Mouse (Mus musculus) CH12.LX (cell line): Measurements from ENCODE around the gene Agpat2. TPM values are rescaled to one million over a fixed set of nuclear protein-coding genes. Genes with fewer than 3 reads are reported as not detected.

ENCODE experiments used
- DNase-seq: peaks from one replicate; pipeline ENCODE4 v3.0.0-alpha.2; 2013; ENCODE audit errors: extremely low read depth
- H3K27ac ChIP-seq: 2 replicates; pipeline ENCODE4 v1.5.1; 2012; ENCODE audit warnings: low read depth, mild to moderate bottlenecking, control low read depth, moderate library complexity; ENCODE audit not compliant: insufficient read depth
- H3K27me3 ChIP-seq: replicated peaks from 2 replicates; pipeline ENCODE3; 2012; ENCODE audit warnings: inconsistent platforms
- H3K36me3 ChIP-seq, 2 experiments: replicated peaks in 1 of 2; 2 replicates each; pipeline versions ENCODE3 to v1.6.1; 2012; ENCODE audit warnings: inconsistent platforms in 1 of 2, low read length in 1 of 2, mild to moderate bottlenecking in 1 of 2, mixed read lengths in 1 of 2, moderate library complexity in 1 of 2; ENCODE audit not compliant: control insufficient read depth in 1 of 2, insufficient read depth in 1 of 2
- H3K4me1 ChIP-seq, 2 experiments: 2 replicates each; pipeline ENCODE4 v1.6.1; 2012; ENCODE audit warnings: inconsistent platforms in 1 of 2, moderate library complexity in 1 of 2; ENCODE audit not compliant: insufficient read depth in 2 of 2, control insufficient read depth in 1 of 2
- H3K4me2 ChIP-seq: 2 replicates; pipeline ENCODE4 v1.6.1; 2012; ENCODE audit warnings: low read depth, mild to moderate bottlenecking, control low read depth; ENCODE audit not compliant: poor library complexity, insufficient read depth, severe bottlenecking
- H3K4me3 ChIP-seq, 3 experiments: fragments of 150-350 bp in 1 of 3; sonication (generic) in 1 of 3; replicated peaks in 1 of 3; 2 replicates each; pipeline versions ENCODE3 to v1.5.1; 2011 to 2012; ENCODE audit warnings: low read depth in 2 of 3, low read length in 2 of 3, mild to moderate bottlenecking in 2 of 3, moderate library complexity in 2 of 3, control low read depth in 1 of 3, improper control_type of control experiment in 1 of 3, inconsistent platforms in 1 of 3, mixed read lengths in 1 of 3; ENCODE audit not compliant: poor library complexity in 1 of 3
- H3K79me2 ChIP-seq: replicated peaks from 2 replicates; pipeline ENCODE4 v1.6.1; 2012; ENCODE audit warnings: mild to moderate bottlenecking, moderate library complexity; ENCODE audit not compliant: control insufficient read depth, poor library complexity, insufficient read depth, severe bottlenecking; ENCODE audit errors: extremely low read depth
- H3K9ac ChIP-seq: 2 replicates; pipeline ENCODE4 v1.6.1; 2012; ENCODE audit warnings: low read depth, mild to moderate bottlenecking, control low read depth, moderate library complexity; ENCODE audit not compliant: insufficient read depth
- H3K9me3 ChIP-seq: replicated peaks from 2 replicates; pipeline ENCODE3; 2012; ENCODE audit warnings: low read length, inconsistent platforms, mixed read lengths
- JUND ChIP-seq: conservative IDR thresholded peaks from 2 replicates; pipeline ENCODE4 v1.6.1; 2011; ENCODE audit warnings: low read depth, low read length, improper control_type of control experiment
- MAX ChIP-seq: IDR thresholded peaks from 2 replicates; pipeline ENCODE4 v1.6.1; 2011; ENCODE audit warnings: low read length, improper control_type of control experiment
- MEF2A ChIP-seq: IDR thresholded peaks from 2 replicates; pipeline ENCODE4 v1.6.1; 2014; ENCODE audit warnings: low read depth, mild to moderate bottlenecking, inconsistent platforms, low read length, improper control_type of control experiment, borderline replicate concordance
- MXI1 ChIP-seq: IDR thresholded peaks from 2 replicates; pipeline ENCODE4 v1.6.1; 2011; ENCODE audit warnings: mild to moderate bottlenecking, low read depth, low read length, improper control_type of control experiment
- MYC ChIP-seq: IDR thresholded peaks from 2 replicates; pipeline ENCODE4 v1.6.1; 2011; ENCODE audit warnings: low read depth, mild to moderate bottlenecking, improper control_type of control experiment, low read length
- NRF1 ChIP-seq: IDR thresholded peaks from 2 replicates; pipeline ENCODE4 v1.6.1; 2014; ENCODE audit warnings: low read depth, mild to moderate bottlenecking, inconsistent platforms, low read length, improper control_type of control experiment, moderate library complexity
- RAD21 ChIP-seq: IDR thresholded peaks from 2 replicates; pipeline ENCODE4 v1.6.1; 2011; ENCODE audit warnings: low read depth, mild to moderate bottlenecking, low read length, improper control_type of control experiment, moderate library complexity
- SIN3A ChIP-seq: IDR thresholded peaks from 2 replicates; pipeline ENCODE4 v1.6.1; 2012; ENCODE audit warnings: low read length, improper control_type of control experiment, inconsistent platforms
- TBP ChIP-seq: conservative IDR thresholded peaks from 2 replicates; pipeline ENCODE4 v1.6.1; 2011; ENCODE audit warnings: low read depth, low read length, improper control_type of control experiment
- TCF12 ChIP-seq: IDR thresholded peaks from 2 replicates; pipeline ENCODE4 v1.6.1; 2014; ENCODE audit warnings: low read depth, mild to moderate bottlenecking, inconsistent platforms, low read length, improper control_type of control experiment
- ZKSCAN1 ChIP-seq: IDR thresholded peaks from 2 replicates; pipeline ENCODE4 v1.6.1; 2012; ENCODE audit warnings: low read depth, inconsistent platforms, low read length, improper control_type of control experiment, borderline replicate concordance
- dilution Hi-C: fragments of 300-500 bp; cut with MboI; formaldehyde crosslinking; loops from 2 replicates; pipeline ENCODE4 v1.14.3; 2020; ENCODE audit warnings: low sequenced_read_pairs; ENCODE audit not compliant: extremely low pct_unique_long_range_greater_than_20kb, extremely low pct_ligation_motif_present
- in situ Hi-C: fragments of 300-500 bp; cut with MboI; formaldehyde crosslinking; loops from 3 replicates; pipeline ENCODE4 v1.14.3; 2019; ENCODE audit warnings: low sequenced_read_pairs, low pct_ligation_motif_present, low pct_unique_long_range_greater_than_20kb, mixed read lengths
- polyA plus RNA-seq: library from polyadenylated mRNA; unstranded; fragments of >175 nt; gene quantifications from 2 replicates; pipeline ENCODE4 v1.2.1, GENCODE M21; 2012; ENCODE audit warnings: low read depth; ENCODE audit not compliant: insufficient read length
- total RNA-seq, 2 experiments: library from RNA; depleted of rRNA; stranded (reverse); fragments of 300-350 nt in 1 of 2; fragments of >200 nt in 1 of 2; gene quantifications; 2 replicates each; pipeline ENCODE4 v1.2.3; 2012 to 2014

The Agpat2 gene
- total and polyA plus RNA-seq, 3 experiments: 8.6 to 14.2 (median 9.5) TPM

GRCm38 (mm10) chr2:26632541-26633395 is 28.6 kb upstream of the Agpat2 start:
- peaks cover 7% of the 10 kb centered on the region for H3K79me2 ChIP-seq
- H3K4me3 ChIP-seq: no peak overlapping the region
- H3K36me3 ChIP-seq: peaks cover 34 to 38% of the 10 kb centered on the region in 2 experiments
- peaks cover 4 to 36% of the 10 kb centered on the region in 2 experiments for H3K4me1 ChIP-seq
- H3K27me3 ChIP-seq: peaks cover 15% of the 10 kb centered on the region
- TF ChIP-seq JUND (no peak), MYC (no peak), MAX (no peak), RAD21 (no peak), ZKSCAN1 (no peak), TBP (no peak), SIN3A (no peak)
- no peaks in the 10 kb centered on the region for H3K9me3 ChIP-seq
- DNase-seq: no peak
- in situ Hi-C loops: no loop called here
- no peak overlapping the region for H3K27ac ChIP-seq
- no peak overlapping the region for H3K9ac ChIP-seq
- dilution Hi-C loops: no loop called here
- H3K4me2 ChIP-seq: no peak overlapping the region

GRCm38 (mm10) chr2:26628792-26629437 is 24.7 kb upstream of the Agpat2 start:
- no peaks in the 10 kb centered on the region for H3K79me2 ChIP-seq
- H3K9me3 ChIP-seq: no peaks in the 10 kb centered on the region
- no peak overlapping the region for H3K27ac ChIP-seq
- no peak overlapping the region for H3K4me3 ChIP-seq
- H3K4me2 ChIP-seq: peak overlapping the region; percentile 33; the same call in 1 of the 2 replicates
- H3K4me1 ChIP-seq: peaks cover 3 to 9% of the 10 kb centered on the region in 2 experiments
- peaks cover 23% of the 10 kb centered on the region for H3K27me3 ChIP-seq
- H3K36me3 ChIP-seq: peaks cover under 1 to 1% of the 10 kb centered on the region in 2 experiments
- H3K9ac ChIP-seq: no peak overlapping the region
- TF ChIP-seq JUND (no peak), NRF1 (no peak), MXI1 (no peak), MEF2A (no peak), TCF12 (no peak)
- DNase-seq: no peak
- dilution Hi-C loops (no loop called here), in situ Hi-C loops (no loop called here)
